Mouse (Mus musculus): ENCODE measurements around the gene Papolb. TPM values are rescaled to one million over a fixed set of nuclear protein-coding genes. Genes with fewer than 3 reads are reported as not detected.

The Papolb gene
- total RNA-seq, 4 experiments from 2014 or later = 0.06 to 0.35 (median 0.26) TPM

Other genes starting within 250 kb of the Papolb start
- 10 to 100 TPM; 24.8 to 30.9 (median 28.3) TPM for gene Foxk1, start 128.6 kb downstream of the Papolb start, total RNA-seq (2022)
- 10 to 100 TPM; 18.4 to 36.8 (median 26.5) TPM for gene Ap5z1, start 66.1 kb downstream of the Papolb start, total RNA-seq (2022)
- gene Radil, start 21.0 kb upstream of the Papolb start, total RNA-seq (2022) = 1 to 10 TPM; 3.4 to 8.2 (median 4.1) TPM
- 10 to 100 TPM; 33.7 to 65.5 (median 38.5) TPM for gene Mmd2, start 78.7 kb upstream of the Papolb start, total RNA-seq (2022)
- gene Wipi2, start 97.6 kb upstream of the Papolb start, total RNA-seq (2022) = 100 to 1,000 TPM in 2 of 4 experiments, 10 to 100 TPM in 2; 92.3 to 120 (median 107) TPM
- 10 to 100 TPM; 19.9 to 51.4 (median 32.9) TPM for gene Slc29a4, start 162.4 kb upstream of the Papolb start, total RNA-seq (2022)